Mouse (Mus musculus) testis, postnatal 14 days (tissue): ENCODE results near the gene Casp14.

ENCODE experiments used
- DNase-seq: peaks from one replicate; pipeline ENCODE4 v3.0.0; 2021; ENCODE audit warnings: low spot score

Gene Casp14

GRCm38 (mm10) chr10:78718056-78718455, at the start of gene Casp14:
Casp14 (minus strand) TSS chr10:78718294.
- no peak for DNase-seq

- no peak for DNase-seq
Measured at GRCm38 (mm10) chr10:78765570-78765969, 47.5 kb upstream of the Casp14 start.

- peak; percentile 37 for DNase-seq
Measured at GRCm38 (mm10) chr10:78756021-78756420, 37.9 kb upstream of the Casp14 start.

GRCm38 (mm10) chr10:78752452-78753191, 34.5 kb upstream of the Casp14 start, which contains the start of gene Ccdc105:
Ccdc105 (minus strand) TSS chr10:78753065.
- peak; percentile 51 for DNase-seq

GRCm38 (mm10) chr10:78748946-78749345, 30.9 kb upstream of the Casp14 start:
- no peak for DNase-seq

GRCm38 (mm10) chr10:78748161-78748560, 30.1 kb upstream of the Casp14 start:
- DNase-seq: no peak

GRCm38 (mm10) chr10:78747035-78747721, 29.1 kb upstream of the Casp14 start:
- peak; percentile 20 for DNase-seq

- peak; percentile 16 for DNase-seq
Measured at GRCm38 (mm10) chr10:78745453-78746232, 27.5 kb upstream of the Casp14 start.

GRCm38 (mm10) chr10:78743721-78744120, 25.6 kb upstream of the Casp14 start:
- DNase-seq: no peak

GRCm38 (mm10) chr10:78739821-78740220, 21.7 kb upstream of the Casp14 start:
- DNase-seq: no peak

GRCm38 (mm10) chr10:78727876-78728275, 9.8 kb upstream of the Casp14 start:
- DNase-seq: no peak

- DNase-seq: no peak
Measured at GRCm38 (mm10) chr10:78727035-78727434, 8.9 kb upstream of the Casp14 start.

- no peak for DNase-seq
Measured at GRCm38 (mm10) chr10:78723416-78723815, 5.3 kb upstream of the Casp14 start.

- DNase-seq: no peak
Measured at GRCm38 (mm10) chr10:78722654-78723053, 4.6 kb upstream of the Casp14 start.

- no peak for DNase-seq
Measured at GRCm38 (mm10) chr10:78722036-78722435, 3.9 kb upstream of the Casp14 start.

- DNase-seq: no peak
Measured at GRCm38 (mm10) chr10:78716231-78716630, 1.9 kb downstream of the Casp14 start.

- DNase-seq: no peak
Measured at GRCm38 (mm10) chr10:78715156-78715555, 2.9 kb downstream of the Casp14 start.

GRCm38 (mm10) chr10:78714129-78714528, 4.0 kb downstream of the Casp14 start:
- no peak for DNase-seq

- no peak for DNase-seq
Measured at GRCm38 (mm10) chr10:78710706-78711105, 7.4 kb downstream of the Casp14 start.

GRCm38 (mm10) chr10:78700881-78701280, 17.2 kb downstream of the Casp14 start:
- DNase-seq: no peak

- DNase-seq: no peak
Measured at GRCm38 (mm10) chr10:78689973-78690372, 28.1 kb downstream of the Casp14 start.

GRCm38 (mm10) chr10:78686995-78687577, 31.0 kb downstream of the Casp14 start:
- DNase-seq: no peak
